Mouse (Mus musculus): ENCODE data around the gene Atxn2l. TPM values are rescaled to one million over a fixed set of nuclear protein-coding genes. Genes with fewer than 3 reads are reported as not detected.

Gene Atxn2l
- polyA plus RNA-seq, 1 experiment = 208 TPM

DNA sequence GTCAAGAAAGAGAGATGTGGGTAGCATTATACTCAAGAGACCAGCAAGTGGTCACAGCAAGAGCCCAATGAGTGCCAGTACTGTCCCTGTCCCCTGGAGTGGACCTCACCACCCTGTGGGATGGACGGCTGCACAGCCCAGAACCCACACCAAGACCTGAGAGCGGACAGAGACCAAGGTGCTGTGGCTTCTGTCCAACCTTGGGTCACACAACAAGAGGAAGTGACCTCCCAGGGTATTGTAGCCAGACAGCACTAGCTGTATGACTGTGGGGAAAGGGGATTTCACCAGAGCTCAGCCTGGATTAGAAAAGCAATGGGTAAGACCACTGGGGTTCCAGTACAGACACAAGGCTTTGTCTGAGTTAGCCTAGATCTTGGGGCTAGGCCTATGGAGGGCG lies 51.0 kb downstream of the Atxn2l start:
- DNase-seq (ENCODE audit: low read depth in 1 of 2, low spot score in 2 of 2) = no peak
- 84% methylated on average over 3 of the region's 3 CpGs for WGBS
- no peaks in the 10 kb centered on the region for H3K27me3 ChIP-seq (ENCODE audit: control insufficient read depth, insufficient read depth, low read length)

DNA sequence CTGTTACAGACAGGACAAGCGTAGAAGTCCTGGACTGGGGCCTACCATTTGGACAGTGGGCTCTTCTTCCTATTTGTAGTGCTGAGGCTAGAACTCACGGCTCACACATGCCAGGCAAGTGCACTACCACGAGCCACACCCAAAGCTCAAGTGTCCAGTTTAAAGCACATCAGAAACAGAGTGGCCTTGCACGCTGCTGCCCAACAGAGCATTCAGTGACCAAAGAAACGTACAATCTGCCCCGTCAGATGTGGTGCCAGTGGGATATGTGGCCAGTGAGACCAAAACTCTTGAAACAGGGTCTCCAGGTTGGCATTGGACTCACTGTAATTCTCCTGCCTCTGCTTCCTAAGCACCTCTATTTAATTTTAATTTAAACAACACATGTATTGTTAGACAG lies 52.6 kb downstream of the Atxn2l start:
- no peak overlapping the region for H3K4me3 ChIP-seq (ENCODE audit: extremely low read depth, insufficient read depth, insufficient read length)
- no peaks in the 10 kb centered on the region for H3K4me1 ChIP-seq (ENCODE audit: control insufficient read depth, insufficient read depth, insufficient read length)
- H3K27me3 ChIP-seq (ENCODE audit: control insufficient read depth, insufficient read depth, low read length) = no peaks in the 10 kb centered on the region
- TF ChIP-seq CTCF (IDR thresholded peaks at IDR 0.05; ENCODE audit: extremely low read depth, insufficient read depth, insufficient read length, insufficient replicate concordance) = no peak
- TF ChIP-seq POLR2A (IDR thresholded peaks at IDR 0.05; ENCODE audit: low read depth, low read length) = no peak
- H3K36me3 ChIP-seq (ENCODE audit: control insufficient read depth, insufficient read depth, low read length) = peaks cover 14% of the 10 kb centered on the region
- H3K27ac ChIP-seq (ENCODE audit: insufficient read depth, low read length) = no peak overlapping the region
- DNase-seq (ENCODE audit: low read depth in 1 of 2, low spot score in 2 of 2) = no peak
- 92% methylated on average over 6 of the region's 6 CpGs for WGBS

More for the DNA sequence above, 51.0 kb downstream of the Atxn2l start:
- Histone ChIP-seq H3K4me3 (ENCODE audit: extremely low read depth, insufficient read depth, insufficient read length) (no peak overlapping the region), H3K36me3 (ENCODE audit: control insufficient read depth, insufficient read depth, low read length) (peaks cover 3% of the 10 kb centered on the region; the same call in 1 of the 2 replicates), H3K27ac (ENCODE audit: insufficient read depth, low read length) (no peak overlapping the region), H3K4me1 (ENCODE audit: control insufficient read depth, insufficient read depth, insufficient read length) (no peaks in the 10 kb centered on the region)
- TF ChIP-seq CTCF (IDR thresholded peaks at IDR 0.05; ENCODE audit: extremely low read depth, insufficient read depth, insufficient read length, insufficient replicate concordance) = no peak
- TF ChIP-seq POLR2A (IDR thresholded peaks at IDR 0.05; ENCODE audit: low read depth, low read length) = no peak

DNA sequence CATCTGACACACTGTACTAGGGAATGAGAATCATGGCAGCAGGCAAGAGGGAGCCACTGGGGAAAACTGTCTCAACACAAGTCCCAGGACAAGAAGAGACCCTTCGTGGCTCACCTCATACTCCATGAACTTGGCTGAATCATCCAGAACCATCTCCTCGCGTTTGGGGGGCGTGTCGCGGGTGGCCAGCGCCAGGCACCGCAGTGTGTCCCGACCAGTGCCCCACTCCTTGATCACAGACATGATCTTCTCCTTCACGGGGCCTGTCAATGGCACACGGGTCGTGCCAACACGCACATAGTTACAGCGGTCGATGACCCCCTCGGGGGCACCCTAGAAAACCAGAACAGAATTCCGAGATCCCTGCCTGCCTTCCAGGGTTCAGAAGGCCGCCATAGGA lies 53.2 kb downstream of the Atxn2l start:
- DNase-seq (ENCODE audit: low read depth in 1 of 2, low spot score in 2 of 2) = no peak
- Histone ChIP-seq H3K36me3 (ENCODE audit: control insufficient read depth, insufficient read depth, low read length) (peaks cover 21% of the 10 kb centered on the region), H3K4me1 (ENCODE audit: control insufficient read depth, insufficient read depth, insufficient read length) (no peaks in the 10 kb centered on the region), H3K27ac (ENCODE audit: insufficient read depth, low read length) (no peak overlapping the region), H3K27me3 (ENCODE audit: control insufficient read depth, insufficient read depth, low read length) (no peaks in the 10 kb centered on the region), H3K4me3 (ENCODE audit: extremely low read depth, insufficient read depth, insufficient read length) (no peak overlapping the region)
- TF ChIP-seq CTCF (IDR thresholded peaks at IDR 0.05; ENCODE audit: extremely low read depth, insufficient read depth, insufficient read length, insufficient replicate concordance) = no peak
- TF ChIP-seq POLR2A (IDR thresholded peaks at IDR 0.05; ENCODE audit: low read depth, low read length) = no peak
- 93% methylated on average over 18 of the region's 18 CpGs for WGBS

DNA sequence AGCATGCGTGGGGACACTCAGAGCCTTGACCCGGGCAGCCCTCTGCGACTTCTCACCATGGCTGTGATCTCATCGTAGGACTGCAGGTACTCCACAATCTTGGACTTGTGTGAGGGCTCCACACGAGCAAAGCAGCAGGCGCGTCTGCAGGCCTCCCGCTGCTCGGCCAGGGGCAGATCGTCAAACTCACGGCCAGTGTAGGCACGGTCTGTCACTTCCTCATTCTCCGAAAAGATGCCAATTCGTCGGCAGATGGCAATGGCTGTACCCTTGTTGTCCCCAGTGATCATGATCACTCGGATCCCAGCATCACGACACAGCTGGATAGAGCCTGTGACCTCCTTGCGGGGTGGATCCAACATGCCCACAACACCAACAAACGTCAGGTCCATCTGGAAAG lies 54.8 kb downstream of the Atxn2l start:
- Histone ChIP-seq H3K27me3 (ENCODE audit: control insufficient read depth, insufficient read depth, low read length) (no peaks in the 10 kb centered on the region), H3K36me3 (ENCODE audit: control insufficient read depth, insufficient read depth, low read length) (peaks cover 32% of the 10 kb centered on the region)

GRCm38 (mm10) chr7:126446217-126446616 lies 57.0 kb downstream of the Atxn2l start:
- Histone ChIP-seq H3K4me1 (ENCODE audit: control insufficient read depth, insufficient read depth, insufficient read length) (no peaks in the 10 kb centered on the region), H3K27ac (ENCODE audit: insufficient read depth, low read length) (no peak overlapping the region), H3K4me3 (ENCODE audit: extremely low read depth, insufficient read depth, insufficient read length) (no peak overlapping the region), H3K27me3 (ENCODE audit: control insufficient read depth, insufficient read depth, low read length) (no peaks in the 10 kb centered on the region), H3K36me3 (ENCODE audit: control insufficient read depth, insufficient read depth, low read length) (peaks cover 41% of the 10 kb centered on the region)
- WGBS = 96% methylated on average over 21 of the region's 21 CpGs
- TF ChIP-seq CTCF (IDR thresholded peaks at IDR 0.05; ENCODE audit: extremely low read depth, insufficient read depth, insufficient read length, insufficient replicate concordance) = no peak
- no peak for TF ChIP-seq POLR2A (IDR thresholded peaks at IDR 0.05; ENCODE audit: low read depth, low read length)
- DNase-seq (ENCODE audit: low read depth in 1 of 2, low spot score in 2 of 2) = no peak

More for the DNA sequence above, 54.8 kb downstream of the Atxn2l start:
- Histone ChIP-seq H3K4me3 (ENCODE audit: extremely low read depth, insufficient read depth, insufficient read length) (no peak overlapping the region), H3K4me1 (ENCODE audit: control insufficient read depth, insufficient read depth, insufficient read length) (no peaks in the 10 kb centered on the region), H3K27ac (ENCODE audit: insufficient read depth, low read length) (no peak overlapping the region)
- WGBS = 58% methylated on average over 19 of the region's 19 CpGs
- no peak for TF ChIP-seq CTCF (IDR thresholded peaks at IDR 0.05; ENCODE audit: extremely low read depth, insufficient read depth, insufficient read length, insufficient replicate concordance)
- no peak for TF ChIP-seq POLR2A (IDR thresholded peaks at IDR 0.05; ENCODE audit: low read depth, low read length)
- no peak for DNase-seq (ENCODE audit: low read depth in 1 of 2, low spot score in 2 of 2)

- no peak overlapping the region for H3K4me3 ChIP-seq (ENCODE audit: extremely low read depth, insufficient read depth, insufficient read length)
- H3K4me1 ChIP-seq (ENCODE audit: control insufficient read depth, insufficient read depth, insufficient read length) = no peaks in the 10 kb centered on the region
- H3K27ac ChIP-seq (ENCODE audit: insufficient read depth, low read length) = no peak overlapping the region
- no peaks in the 10 kb centered on the region for H3K27me3 ChIP-seq (ENCODE audit: control insufficient read depth, insufficient read depth, low read length)
- DNase-seq (ENCODE audit: low read depth in 1 of 2, low spot score in 2 of 2) = no peak
- H3K36me3 ChIP-seq (ENCODE audit: control insufficient read depth, insufficient read depth, low read length) = peaks cover 44% of the 10 kb centered on the region
- no peak for TF ChIP-seq CTCF (IDR thresholded peaks at IDR 0.05; ENCODE audit: extremely low read depth, insufficient read depth, insufficient read length, insufficient replicate concordance)
- no peak for TF ChIP-seq POLR2A (IDR thresholded peaks at IDR 0.05; ENCODE audit: low read depth, low read length)
- 97% methylated on average over 15 of the region's 15 CpGs for WGBS
Observed at GRCm38 (mm10) chr7:126445104-126445815, 58.0 kb downstream of the Atxn2l start.

GRCm38 (mm10) chr7:126444536-126444935 lies 58.7 kb downstream of the Atxn2l start:
- H3K4me3 ChIP-seq (ENCODE audit: extremely low read depth, insufficient read depth, insufficient read length) = no peak overlapping the region
- H3K4me1 ChIP-seq (ENCODE audit: control insufficient read depth, insufficient read depth, insufficient read length) = no peaks in the 10 kb centered on the region
- peaks cover 48% of the 10 kb centered on the region for H3K36me3 ChIP-seq (ENCODE audit: control insufficient read depth, insufficient read depth, low read length)
- no peak overlapping the region for H3K27ac ChIP-seq (ENCODE audit: insufficient read depth, low read length)
- H3K27me3 ChIP-seq (ENCODE audit: control insufficient read depth, insufficient read depth, low read length) = no peaks in the 10 kb centered on the region
- 94% methylated on average over 9 of the region's 9 CpGs for WGBS
- TF ChIP-seq POLR2A (IDR thresholded peaks at IDR 0.05; ENCODE audit: low read depth, low read length) (no peak), CTCF (IDR thresholded peaks at IDR 0.05; ENCODE audit: extremely low read depth, insufficient read depth, insufficient read length, insufficient replicate concordance) (no peak)
- DNase-seq (ENCODE audit: low read depth in 1 of 2, low spot score in 2 of 2) = no peak

Measured in spleen, adult 2 months (tissue).